Comparison of ENCODE assay signal across 28 mouse cellular contexts in genomic region chr16:90231302-90231701, GRCm38 (mm10). TPM values are rescaled to one million over a fixed set of nuclear protein-coding genes. Genes with fewer than 3 reads are reported as not detected.
A peak's percentile ranks its signal among the peaks of the same experiment; 100 is the strongest.
DNase-seq lines count a peak whose midpoint lies in the region; ATAC-seq and TF ChIP-seq lines count a peak whose summit lies in the region.
"Had no signal": no experiment of that assay in that cellular context is flagged by ENCODE, and none has a peak within 500 bp of the region (broad histone marks: within the 10 kb centered on the region; RNA-seq: fewer than 3 reads in every experiment).

No protein-coding gene starts in this region.

- no peaks in the 10 kb centered on the region for H3K4me1 ChIP-seq in hindbrain, embryonic 16.5 days (ENCODE audit: control insufficient read depth, insufficient read depth, low read depth, low read length)
- H3K4me1 ChIP-seq in hindbrain, postnatal 0 days (ENCODE audit: insufficient read depth, low read length), result no peaks in the 10 kb centered on the region
- no peaks in the 10 kb centered on the region for H3K4me1 ChIP-seq in lung, postnatal 0 days (ENCODE audit: insufficient read depth, low read depth, low read length)
- H3K4me1 ChIP-seq in midbrain, embryonic 11.5 days (ENCODE audit: control insufficient read depth, insufficient read depth, low read length), result no peaks in the 10 kb centered on the region
- no peaks in the 10 kb centered on the region for H3K4me1 ChIP-seq in midbrain, embryonic 10.5 days
- H3K4me1 ChIP-seq: embryonic facial prominence, embryonic 13.5 days; embryonic facial prominence, embryonic 15.5 days; forebrain, embryonic 10.5 days; forebrain, embryonic 12.5 days had no signal

- H3K27ac ChIP-seq in hindbrain, embryonic 16.5 days (ENCODE audit: low read depth, low read length), result no peak overlapping the region
- H3K27ac ChIP-seq in hindbrain, postnatal 0 days, result no peak overlapping the region
- no peak overlapping the region for H3K27ac ChIP-seq in lung, postnatal 0 days (ENCODE audit: low read length)
- H3K27ac ChIP-seq in midbrain, embryonic 11.5 days (ENCODE audit: low read depth, low read length), result no peak overlapping the region
- no peak overlapping the region for H3K27ac ChIP-seq in midbrain, embryonic 10.5 days (replicated peaks)
- H3K27ac ChIP-seq: embryonic facial prominence, embryonic 13.5 days; embryonic facial prominence, embryonic 15.5 days; forebrain, embryonic 10.5 days; forebrain, embryonic 12.5 days had no signal

- WGBS in hindbrain, embryonic 16.5 days, result 91% methylated on average over 7 of the region's 7 CpGs
- 90% methylated on average over 7 of the region's 7 CpGs for WGBS in hindbrain, postnatal 0 days
- 67% methylated on average over 7 of the region's 7 CpGs for WGBS in lung, postnatal 0 days
- 90% methylated on average over 7 of the region's 7 CpGs for WGBS in midbrain, embryonic 11.5 days
- 92% methylated on average over 7 of the region's 7 CpGs for WGBS in midbrain, embryonic 10.5 days

- no peak overlapping the region for H3K4me2 ChIP-seq in hindbrain, embryonic 16.5 days (ENCODE audit: low read length)
- no peak overlapping the region for H3K4me2 ChIP-seq in hindbrain, postnatal 0 days (ENCODE audit: low read depth, low read length)
- H3K4me2 ChIP-seq in lung, postnatal 0 days (replicated peaks; ENCODE audit: low read depth, low read length), result no peak overlapping the region
- no peak overlapping the region for H3K4me2 ChIP-seq in midbrain, embryonic 11.5 days
- H3K4me2 ChIP-seq: embryonic facial prominence, embryonic 13.5 days; embryonic facial prominence, embryonic 15.5 days; forebrain, embryonic 12.5 days had no signal

- no peaks in the 10 kb centered on the region for H3K27me3 ChIP-seq in hindbrain, embryonic 16.5 days (replicated peaks; ENCODE audit: control insufficient read depth, insufficient read depth, low read length)
- no peaks in the 10 kb centered on the region for H3K27me3 ChIP-seq in hindbrain, postnatal 0 days (ENCODE audit: insufficient read depth, low read length)
- H3K27me3 ChIP-seq in lung, postnatal 0 days (replicated peaks; ENCODE audit: insufficient read depth, low read length), result no peaks in the 10 kb centered on the region
- no peaks in the 10 kb centered on the region for H3K27me3 ChIP-seq in midbrain, embryonic 11.5 days (ENCODE audit: control insufficient read depth, insufficient read depth, low read length)
- H3K27me3 ChIP-seq in midbrain, embryonic 10.5 days (ENCODE audit: low read depth, poor library complexity, severe bottlenecking), result no peaks in the 10 kb centered on the region
- H3K27me3 ChIP-seq: CH12.LX; embryonic facial prominence, embryonic 13.5 days; embryonic facial prominence, embryonic 15.5 days; forebrain, embryonic 12.5 days; Patski had no signal

- peaks cover 16% of the 10 kb centered on the region for H3K36me3 ChIP-seq in hindbrain, embryonic 16.5 days (ENCODE audit: control insufficient read depth, insufficient read depth, low read length)
- H3K36me3 ChIP-seq in hindbrain, postnatal 0 days (ENCODE audit: insufficient read depth, low read length), result peaks cover 26% of the 10 kb centered on the region
- no peaks in the 10 kb centered on the region; the same call in 1 of the 2 replicates for H3K36me3 ChIP-seq in lung, postnatal 0 days (ENCODE audit: insufficient read depth, low read length)
- peaks cover 11% of the 10 kb centered on the region; the same call in 1 of the 2 replicates for H3K36me3 ChIP-seq in midbrain, embryonic 11.5 days (ENCODE audit: control insufficient read depth, insufficient read depth, low read length)
- peaks cover 80% of the 10 kb centered on the region for H3K36me3 ChIP-seq in midbrain, embryonic 10.5 days

- no peaks in the 10 kb centered on the region for H3K9me3 ChIP-seq in hindbrain, embryonic 16.5 days (ENCODE audit: control insufficient read depth, low read length)
- H3K9me3 ChIP-seq in hindbrain, postnatal 0 days (ENCODE audit: low read length), result no peaks in the 10 kb centered on the region
- H3K9me3 ChIP-seq in lung, postnatal 0 days (ENCODE audit: low read length), result no peaks in the 10 kb centered on the region
- no peaks in the 10 kb centered on the region for H3K9me3 ChIP-seq in midbrain, embryonic 11.5 days (ENCODE audit: control insufficient read depth, low read length)
- H3K9me3 ChIP-seq in midbrain, embryonic 10.5 days (replicated peaks), result no peaks in the 10 kb centered on the region
- H3K9me3 ChIP-seq: embryonic facial prominence, embryonic 13.5 days; embryonic facial prominence, embryonic 15.5 days; forebrain, embryonic 10.5 days; forebrain, embryonic 12.5 days; G1E had no signal

- no peak overlapping the region for H3K4me3 ChIP-seq in hindbrain, embryonic 16.5 days (ENCODE audit: low read length)
- H3K4me3 ChIP-seq in hindbrain, postnatal 0 days (ENCODE audit: low read length), result no peak overlapping the region
- H3K4me3 ChIP-seq in lung, postnatal 0 days (ENCODE audit: low read depth, low read length), result no peak overlapping the region
- H3K4me3 ChIP-seq in midbrain, embryonic 11.5 days (ENCODE audit: low read depth, low read length), result no peak overlapping the region
- H3K4me3 ChIP-seq in midbrain, embryonic 10.5 days, result no peak overlapping the region
- H3K4me3 ChIP-seq: embryonic facial prominence, embryonic 13.5 days; embryonic facial prominence, embryonic 15.5 days; erythroblast, embryonic 14.5 days; forebrain, embryonic 10.5 days; forebrain, embryonic 12.5 days had no signal

- no peak for TF ChIP-seq EP300 in lung, postnatal 0 days (IDR thresholded peaks at IDR 0.05)

- 0 out of 2 replicates have a peak, but pooled peaks have one; percentile 14 for ATAC-seq in hindbrain, embryonic 16.5 days
- ATAC-seq in hindbrain, postnatal 0 days, result no peak
- peak; percentile 83 for ATAC-seq in lung, postnatal 0 days
- no peak for ATAC-seq in midbrain, embryonic 11.5 days (ENCODE audit: low FRiP score)
- ATAC-seq: activated CD4-positive, CD25-positive, alpha-beta regulatory T cell, adult 4 months; CD4-positive, CD25-positive, alpha-beta regulatory T cell, adult 4 months; forebrain, embryonic 14.5 days; Patski had no signal

- DNase-seq in hindbrain, postnatal 0 days (ENCODE audit: low spot score), result no peak
- DNase-seq in lung, postnatal 0 days (ENCODE audit: low spot score), result peak; percentile 64
- no peak for DNase-seq in lung, postnatal 14 days
- DNase-seq in midbrain, embryonic 11.5 days (ENCODE audit: low spot score, missing footprints), result peak; percentile 64
- DNase-seq in midbrain, embryonic 10.5 days (ENCODE audit: low spot score), result no peak
- DNase-seq in cerebellum, postnatal 25 days, result no peak
- DNase-seq: adrenal gland, adult 8-10 months; adrenal gland, postnatal 14 days; adrenal gland, postnatal 36 days; B cell, adult 2 months; cerebellum, adult 11-12 months; cerebellum, adult 2 months; cerebellum, adult 9-10 months; cerebellum, postnatal 10 days; cerebellum, postnatal 36 days; embryo, embryonic 11 days had no signal

- no peak overlapping the region for H3K9ac ChIP-seq in hindbrain, embryonic 16.5 days (ENCODE audit: low read depth, low read length)
- no peak overlapping the region for H3K9ac ChIP-seq in hindbrain, postnatal 0 days (replicated peaks; ENCODE audit: low read length)
- H3K9ac ChIP-seq in lung, postnatal 0 days (replicated peaks; ENCODE audit: low read depth), result no peak overlapping the region
- H3K9ac ChIP-seq in midbrain, embryonic 11.5 days (ENCODE audit: low read length), result no peak overlapping the region
- H3K9ac ChIP-seq: embryonic facial prominence, embryonic 13.5 days; embryonic facial prominence, embryonic 15.5 days; forebrain, embryonic 12.5 days had no signal

- TF ChIP-seq CTCF in hindbrain, postnatal 0 days (IDR thresholded peaks at IDR 0.05; ENCODE audit: low read depth), result no peak
- no peak for TF ChIP-seq CTCF in lung, postnatal 0 days (IDR thresholded peaks at IDR 0.05)

RNA-seq across cellular contexts. Expression of gene Sod1, which starts 10.7 kb away (rescaled TPM):
- 942 and 968 TPM in 2 replicates for polyA plus RNA-seq in hindbrain, embryonic 16.5 days (2015; fragmentation: Nextera tagmentation; extraction: Ambion mirVana)
- 185 and 217 TPM in 2 replicates for total RNA-seq in hindbrain, postnatal 0 days (2014; rRNA removed)
- 1,314 and 1,323 TPM in 2 replicates for polyA plus RNA-seq in hindbrain, postnatal 0 days (2015; fragmentation: Nextera tagmentation; extraction: Ambion mirVana)
- polyA plus RNA-seq in lung, postnatal 0 days (2015; fragmentation: Nextera tagmentation; extraction: Ambion mirVana), result 1,664 and 1,843 TPM in 2 replicates
- 1,019 and 1,097 TPM in 2 replicates for polyA plus RNA-seq in midbrain, embryonic 11.5 days (2014; fragmentation: Nextera tagmentation; extraction: Ambion mirVana)
- polyA plus RNA-seq in midbrain, embryonic 10.5 days (2016; fragmentation: Nextera tagmentation; extraction: Ambion mirVana), result 1,095 and 1,127 TPM in 2 replicates

RNA-seq across cellular contexts. Expression of gene Scaf4, which starts 53.0 kb away (rescaled TPM):
- polyA plus RNA-seq in hindbrain, embryonic 16.5 days (2015; fragmentation: Nextera tagmentation; extraction: Ambion mirVana), result 17.1 and 23.2 TPM in 2 replicates
- total RNA-seq in hindbrain, postnatal 0 days (2014; rRNA removed), result 15.4 and 16.8 TPM in 2 replicates
- 16.0 and 16.8 TPM in 2 replicates for polyA plus RNA-seq in hindbrain, postnatal 0 days (2015; fragmentation: Nextera tagmentation; extraction: Ambion mirVana)
- 12.1 and 12.9 TPM in 2 replicates for polyA plus RNA-seq in lung, postnatal 0 days (2015; fragmentation: Nextera tagmentation; extraction: Ambion mirVana)
- polyA plus RNA-seq in midbrain, embryonic 11.5 days (2014; fragmentation: Nextera tagmentation; extraction: Ambion mirVana), result 26.9 and 31.6 TPM in 2 replicates
- 34.6 and 35.7 TPM in 2 replicates for polyA plus RNA-seq in midbrain, embryonic 10.5 days (2016; fragmentation: Nextera tagmentation; extraction: Ambion mirVana)

Comparison
In these comparisons a context has a peak if more than half of its experiments do, and no peak if none do; other contexts are left out.
1. ATAC-seq: peak in hindbrain, embryonic 16.5 days (single experiment) and lung, postnatal 0 days (single experiment); none in hindbrain, postnatal 0 days (single experiment) and midbrain, embryonic 11.5 days (single experiment).
2. DNase-seq: peak in lung, postnatal 0 days (single experiment) and midbrain, embryonic 11.5 days (single experiment); none in hindbrain, postnatal 0 days (single experiment), lung, postnatal 14 days (single experiment), midbrain, embryonic 10.5 days (single experiment) and cerebellum, postnatal 25 days (0 of 2).